Mouse (Mus musculus) MEL (cell line): Measurements from ENCODE around the gene Pcgf1. TPM values are rescaled to one million over a fixed set of nuclear protein-coding genes. Genes with fewer than 3 reads are reported as not detected.

Experiments used
- DNase-seq: peaks from one replicate; pipeline ENCODE4 v3.0.0; 2011; ENCODE audit warnings: low read depth, low spot score
- H3K27ac ChIP-seq: 2 replicates; pipeline ENCODE4 v1.5.1; 2012; ENCODE audit warnings: low read depth, mild to moderate bottlenecking, control low read depth, low read length, moderate library complexity; ENCODE audit not compliant: control insufficient read depth
- H3K27me3 ChIP-seq, 2 experiments: fragments of 150-350 bp in 1 of 2; sonication (generic) in 1 of 2; 2 replicates each; pipeline ENCODE4 v1.6.1; 2012; ENCODE audit warnings: low read length in 2 of 2, mild to moderate bottlenecking in 2 of 2, improper control_type of control experiment in 1 of 2, moderate library complexity in 1 of 2; ENCODE audit not compliant: insufficient read depth in 2 of 2, control insufficient read depth in 1 of 2
- H3K36me3 ChIP-seq, 2 experiments: 2 replicates each; pipeline ENCODE4 v1.6.1; 2012 to 2014; ENCODE audit warnings: low read length in 2 of 2, improper control_type of control experiment in 1 of 2, inconsistent platforms in 1 of 2, mild to moderate bottlenecking in 1 of 2; ENCODE audit not compliant: insufficient read depth in 2 of 2, control insufficient read depth in 1 of 2
- H3K4me1 ChIP-seq, 2 experiments: fragments of 150-350 bp in 1 of 2; sonication (generic) in 1 of 2; 2 replicates each; pipeline ENCODE4 v1.6.1; 2012; ENCODE audit warnings: low read length in 2 of 2, improper control_type of control experiment in 1 of 2, mild to moderate bottlenecking in 1 of 2; ENCODE audit not compliant: insufficient read depth in 2 of 2, control insufficient read depth in 1 of 2
- H3K4me3 ChIP-seq, 2 experiments: fragments of 150-350 bp in 1 of 2; sonication (generic) in 1 of 2; 2 replicates each; pipeline ENCODE4 v1.5.1; 2012; ENCODE audit warnings: low read depth in 2 of 2, low read length in 2 of 2, mild to moderate bottlenecking in 2 of 2, moderate library complexity in 2 of 2, control low read depth in 1 of 2, improper control_type of control experiment in 1 of 2; ENCODE audit not compliant: control insufficient read depth in 1 of 2, insufficient read depth in 1 of 2
- H3K79me2 ChIP-seq: 2 replicates; pipeline ENCODE4 v1.6.1; 2012; ENCODE audit warnings: mild to moderate bottlenecking, low read length, moderate library complexity; ENCODE audit not compliant: control insufficient read depth, poor library complexity, insufficient read depth
- H3K9ac ChIP-seq: 2 replicates; pipeline ENCODE4 v1.6.1; 2012; ENCODE audit warnings: low read depth, mild to moderate bottlenecking, control low read depth, low read length, moderate library complexity; ENCODE audit not compliant: control insufficient read depth, poor library complexity, severe bottlenecking
- H3K9me3 ChIP-seq: fragments of 150-350 bp; sonication (generic); replicated peaks from 2 replicates; pipeline ENCODE4 v1.6.1; 2012; ENCODE audit warnings: mild to moderate bottlenecking, low read length, improper control_type of control experiment, moderate library complexity; ENCODE audit not compliant: insufficient read depth
- BHLHE40 ChIP-seq: IDR thresholded peaks from 2 replicates; pipeline ENCODE4 v1.6.1; 2012; ENCODE audit warnings: low read depth, mild to moderate bottlenecking, inconsistent platforms, low read length, improper control_type of control experiment, borderline replicate concordance
- CHD1 ChIP-seq: IDR thresholded peaks from 2 replicates; pipeline ENCODE4 v1.6.1; 2012; ENCODE audit warnings: low read depth, mild to moderate bottlenecking, inconsistent platforms, low read length, improper control_type of control experiment
- CHD2 ChIP-seq: IDR thresholded peaks from 2 replicates; pipeline ENCODE4 v1.6.1; 2011; ENCODE audit warnings: low read length, improper control_type of control experiment
- CTCF ChIP-seq, 3 experiments: IDR thresholded peaks in 2 of 3; conservative IDR thresholded peaks in 1 of 3; 2 replicates each; pipeline ENCODE4 v1.5.1; 2011 to 2012; ENCODE audit warnings: low read length in 3 of 3, low read depth in 2 of 3, mild to moderate bottlenecking in 2 of 3, improper control_type of control experiment in 1 of 3, inconsistent platforms in 1 of 3, mixed read lengths in 1 of 3, moderate library complexity in 1 of 3; ENCODE audit not compliant: control insufficient read depth in 1 of 3, insufficient read depth in 1 of 3, poor library complexity in 1 of 3, severe bottlenecking in 1 of 3
- E2F4 ChIP-seq: IDR thresholded peaks from 2 replicates; pipeline ENCODE4 v1.6.1; 2011; ENCODE audit warnings: low read depth, low read length, improper control_type of control experiment, borderline replicate concordance
- EP300 ChIP-seq, 2 experiments: IDR thresholded peaks; 2 replicates each; pipeline ENCODE4 v1.6.1; 2011; ENCODE audit warnings: improper control_type of control experiment in 2 of 2, low read length in 2 of 2, low read depth in 1 of 2, mild to moderate bottlenecking in 1 of 2
- ETS1 ChIP-seq: IDR thresholded peaks from 2 replicates; pipeline ENCODE4 v1.6.1; 2012; ENCODE audit warnings: low read depth, mild to moderate bottlenecking, inconsistent platforms, low read length, improper control_type of control experiment, moderate library complexity
- HCFC1 ChIP-seq: IDR thresholded peaks from 2 replicates; pipeline ENCODE4 v1.6.1; 2012; ENCODE audit warnings: low read depth, mild to moderate bottlenecking, inconsistent platforms, low read length, improper control_type of control experiment, moderate library complexity
- JUND ChIP-seq: IDR thresholded peaks from 2 replicates; pipeline ENCODE4 v1.6.1; 2011; ENCODE audit warnings: low read depth, mild to moderate bottlenecking, improper control_type of control experiment, low read length
- KAT2A ChIP-seq: conservative IDR thresholded peaks from 2 replicates; pipeline ENCODE4 v1.6.1; 2012; ENCODE audit warnings: low read depth, low read length, improper control_type of control experiment, inconsistent platforms
- MAX ChIP-seq: IDR thresholded peaks from 2 replicates; pipeline ENCODE4 v1.6.1; 2011; ENCODE audit warnings: low read length, improper control_type of control experiment
- MXI1 ChIP-seq: IDR thresholded peaks from 2 replicates; pipeline ENCODE4 v1.6.1; 2011; ENCODE audit warnings: mild to moderate bottlenecking, low read depth, low read length, improper control_type of control experiment
- MYC ChIP-seq: IDR thresholded peaks from 2 replicates; pipeline ENCODE4 v1.6.1; 2011; ENCODE audit warnings: low read depth, mild to moderate bottlenecking, low read length, improper control_type of control experiment, moderate library complexity
- NELFE ChIP-seq: IDR thresholded peaks from 2 replicates; pipeline ENCODE4 v1.6.1; 2011; ENCODE audit warnings: low read depth, low read length, improper control_type of control experiment
- POLR2A ChIP-seq, 2 experiments: IDR thresholded peaks; 2 replicates each; pipeline ENCODE4 v1.6.1; 2011 to 2012; ENCODE audit warnings: low read length in 2 of 2, mild to moderate bottlenecking in 2 of 2, control low read depth in 1 of 2, improper control_type of control experiment in 1 of 2, low read depth in 1 of 2, moderate library complexity in 1 of 2; ENCODE audit not compliant: control insufficient read depth in 1 of 2, insufficient read depth in 1 of 2, poor library complexity in 1 of 2
- POLR2AphosphoS2 ChIP-seq: IDR thresholded peaks from 2 replicates; pipeline ENCODE4 v1.6.1; 2011; ENCODE audit warnings: low read length, improper control_type of control experiment
- RAD21 ChIP-seq: IDR thresholded peaks from 2 replicates; pipeline ENCODE4 v1.6.1; 2011; ENCODE audit warnings: mild to moderate bottlenecking, low read depth, low read length, improper control_type of control experiment
- RCOR1 ChIP-seq: IDR thresholded peaks from 2 replicates; pipeline ENCODE4 v1.6.1; 2012; ENCODE audit warnings: low read depth, mild to moderate bottlenecking, inconsistent platforms, low read length, improper control_type of control experiment
- SIN3A ChIP-seq: IDR thresholded peaks from 2 replicates; pipeline ENCODE4 v1.6.1; 2012; ENCODE audit warnings: low read length, improper control_type of control experiment, inconsistent platforms
- SMC3 ChIP-seq: IDR thresholded peaks from 2 replicates; pipeline ENCODE4 v1.6.1; 2011; ENCODE audit warnings: low read depth, low read length, improper control_type of control experiment
- TBP ChIP-seq: IDR thresholded peaks from 2 replicates; pipeline ENCODE4 v1.8.0; 2011; ENCODE audit warnings: low read depth, low read length, improper control_type of control experiment
- TCF12 ChIP-seq: IDR thresholded peaks from 2 replicates; pipeline ENCODE4 v1.6.1; 2014; ENCODE audit warnings: low read depth, mild to moderate bottlenecking, inconsistent platforms, low read length, improper control_type of control experiment, moderate library complexity
- UBTF ChIP-seq: IDR thresholded peaks from 2 replicates; pipeline ENCODE4 v1.6.1; 2012; ENCODE audit warnings: low read depth, mild to moderate bottlenecking, inconsistent platforms, low read length, improper control_type of control experiment, moderate library complexity, borderline replicate concordance; ENCODE audit not compliant: insufficient read depth
- USF1 ChIP-seq: IDR thresholded peaks from 2 replicates; pipeline ENCODE4 v1.6.1; 2014; ENCODE audit warnings: low read depth, mild to moderate bottlenecking, inconsistent platforms, low read length, improper control_type of control experiment, moderate library complexity
- ZC3H11A ChIP-seq: IDR thresholded peaks from 2 replicates; pipeline ENCODE4 v1.6.1; 2012; ENCODE audit warnings: low read depth, mild to moderate bottlenecking, inconsistent platforms, low read length, improper control_type of control experiment
- ZKSCAN1 ChIP-seq: IDR thresholded peaks from 2 replicates; pipeline ENCODE4 v1.6.1; 2012; ENCODE audit warnings: low read depth, mild to moderate bottlenecking, inconsistent platforms, low read length, improper control_type of control experiment, moderate library complexity
- ZMIZ1 ChIP-seq: IDR thresholded peaks from 2 replicates; pipeline ENCODE4 v1.6.1; 2012; ENCODE audit warnings: low read depth, mild to moderate bottlenecking, inconsistent platforms, low read length, improper control_type of control experiment, moderate library complexity
- ZNF384 ChIP-seq: IDR thresholded peaks from 2 replicates; pipeline ENCODE4 v1.6.1; 2012; ENCODE audit warnings: low read depth, mild to moderate bottlenecking, inconsistent platforms, low read length, improper control_type of control experiment
- polyA plus RNA-seq, 2 experiments: library from polyadenylated mRNA; stranded (reverse) in 1 of 2; unstranded in 1 of 2; fragments of >175 nt in 1 of 2; fragments of >200 nt in 1 of 2; gene quantifications; 2 replicates each; pipeline versions ENCODE4 v1.2.1 to v1.2.4; 2012; ENCODE audit warnings: low replicate concordance in 2 of 2, low read depth in 1 of 2; ENCODE audit not compliant: insufficient read length in 2 of 2, insufficient read depth in 1 of 2, missing spikeins in 1 of 2
- total RNA-seq: library from RNA; depleted of rRNA; stranded (reverse); fragments of 300-350 nt; gene quantifications from 2 replicates; pipeline ENCODE4 v1.2.3, GENCODE M21; 2012

Gene Pcgf1
- total and polyA plus RNA-seq, 3 experiments = 18.2 to 25.2 TPM; not detected in 1

- H3K27me3 ChIP-seq = no peaks in the 10 kb centered on the region
- no peak overlapping the region; a peak in 1 of 4 replicates for H3K4me3 ChIP-seq
- no peak for TF ChIP-seq MYC
- TF ChIP-seq SMC3 = no peak
- TF ChIP-seq ZKSCAN1 = no peak
- no peak for TF ChIP-seq E2F4
- TF ChIP-seq MAX = no peak
- no peak for TF ChIP-seq ZNF384
- TF ChIP-seq ZMIZ1 = no peak
- no peak for TF ChIP-seq KAT2A
- TF ChIP-seq JUND = no peak
- TF ChIP-seq UBTF = no peak
- TF ChIP-seq CHD1 = no peak
- no peak for TF ChIP-seq NELFE
- TF ChIP-seq RCOR1 = no peak
- TF ChIP-seq ETS1 = no peak
- no peak for TF ChIP-seq SIN3A
- no peak for TF ChIP-seq TCF12
- TF ChIP-seq, all 39 proteins: peak for 0
- Histone ChIP-seq H3K4me1 (peaks cover 0 to 27% of the 10 kb centered on the region in 2 experiments; a peak in 3 of 4 replicates), H3K9ac (peak overlapping the region; percentile 46), H3K27ac (peak overlapping the region; percentile 19; the same call in 1 of the 2 replicates), H3K36me3 (peaks cover 0 to 31% of the 10 kb centered on the region in 2 experiments; a peak in 2 of 4 replicates), H3K9me3 (no peaks in the 10 kb centered on the region), H3K79me2 (peaks cover 48% of the 10 kb centered on the region)
- no peak for DNase-seq
Observed at GRCm38 (mm10) chr6:83119734-83120051, 42.0 kb downstream of the Pcgf1 start.

GRCm38 (mm10) chr6:83120930-83121862 is 43.5 kb downstream of the Pcgf1 start, which contains the start of gene Wbp1:
TSS of gene Wbp1 (minus strand) at chr6:83121559.
- Histone ChIP-seq H3K4me3 (peak within 1 kb of the TSS; percentile 80 to 82), H3K4me1 (peaks cover 0 to 29% of the 10 kb centered on the region in 2 experiments; a peak in 3 of 4 replicates), H3K27ac (peak within 1 kb of the TSS; percentile 80), H3K27me3 (no peaks in the 10 kb centered on the region), H3K9me3 (no peaks in the 10 kb centered on the region), H3K79me2 (peaks cover 38% of the 10 kb centered on the region), H3K36me3 (peaks cover 0 to 33% of the 10 kb centered on the region in 2 experiments; a peak in 2 of 4 replicates), H3K9ac (peak within 1 kb of the TSS; percentile 80)
- peak; percentile 99 for DNase-seq
- TF ChIP-seq HCFC1 (peak; percentile 64), EP300 (IDR thresholded peaks at IDR 0.05; ENCODE audit: low read depth in 1 of 2, low read length in 2 of 2) (peak in 1 of 2 experiments; percentile 26; a peak in 2 of 4 replicates), CTCF (IDR thresholded peaks at IDR 0.05 in 2 of 3, conservative IDR thresholded peaks at IDR 0.05 in 1 of 3; ENCODE audit: control insufficient read depth in 1 of 3, insufficient read depth in 1 of 3, low read depth in 2 of 3, low read length in 3 of 3, poor library complexity in 1 of 3, severe bottlenecking in 1 of 3) (no peak), UBTF (no peak), SIN3A (peak; percentile 67), NELFE (peak; percentile 82), TBP (peak; percentile 85), CHD2 (peak; percentile 75), RAD21 (no peak), SMC3 (no peak), POLR2A (IDR thresholded peaks at IDR 0.05; ENCODE audit: control insufficient read depth in 1 of 2, insufficient read depth in 1 of 2, low read depth in 1 of 2, low read length in 2 of 2, poor library complexity in 1 of 2) (peak; percentile 60 to 90), ZC3H11A (no peak), USF1 (peak; percentile 22; the same call in 1 of the 2 replicates), ZNF384 (no peak), BHLHE40 (no peak), MAX (peak; percentile 65; the same call in 1 of the 2 replicates), TCF12 (no peak; the same call in 1 of the 2 replicates), MXI1 (0 out of 2 replicates have a peak, but pooled peaks have one; percentile 37), KAT2A (no peak; the same call in 1 of the 2 replicates), POLR2AphosphoS2 (peak; percentile 96), E2F4 (peak; percentile 56; the same call in 1 of the 2 replicates)
